Mouse (Mus musculus): ENCODE data around the gene Stk40.
A peak's percentile ranks its signal among the peaks of the same experiment; 100 is the strongest.

Gene Stk40

DNA sequence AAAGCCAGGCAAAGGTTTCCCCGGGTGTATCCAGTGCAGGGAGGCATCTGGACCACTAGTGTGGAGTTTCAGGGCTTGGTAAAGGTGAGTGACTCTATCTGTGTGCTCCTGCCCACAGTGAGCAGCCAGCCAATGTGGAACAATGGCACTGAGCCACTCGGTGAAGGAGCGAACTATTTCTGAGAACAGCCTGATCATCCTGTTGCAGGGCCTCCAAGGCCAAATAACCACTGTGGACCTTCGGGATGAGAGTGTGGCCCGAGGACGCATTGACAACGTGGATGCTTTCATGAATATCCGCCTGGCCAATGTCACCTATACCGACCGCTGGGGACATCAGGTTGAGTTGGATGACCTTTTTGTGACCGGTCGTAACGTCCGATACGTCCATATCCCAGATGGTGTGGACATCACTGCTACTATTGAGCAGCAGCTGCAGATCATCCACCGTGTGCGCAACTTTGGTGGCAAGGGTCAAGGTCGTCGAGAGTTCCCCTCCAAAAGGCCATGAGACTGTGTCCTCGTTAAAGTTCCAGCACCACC is 6.0 kb upstream of the Stk40 start:
- no peak for DNase-seq (ENCODE audit: low spot score in 2 of 2)

DNA sequence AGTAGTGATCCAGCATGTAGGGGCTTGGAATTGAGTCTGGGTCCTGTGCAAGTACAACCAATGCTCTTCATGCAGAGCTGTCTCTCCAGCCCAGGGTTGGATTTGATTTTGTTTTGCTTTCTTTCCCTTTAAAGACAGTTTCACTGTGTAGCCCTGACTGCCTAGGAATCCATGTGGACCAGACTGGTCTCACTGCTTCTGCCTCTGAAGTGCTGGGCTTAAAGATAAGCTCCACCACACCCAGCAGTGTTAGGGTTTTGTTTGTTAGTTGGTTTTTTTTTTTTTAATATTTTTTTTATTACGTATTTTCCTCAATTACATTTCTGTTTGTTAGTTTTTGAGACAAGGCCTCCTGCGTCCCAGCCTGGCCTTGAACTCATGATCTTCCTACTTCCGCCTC is 4.4 kb upstream of the Stk40 start:
- no peak for DNase-seq (ENCODE audit: low spot score in 2 of 2)

DNA sequence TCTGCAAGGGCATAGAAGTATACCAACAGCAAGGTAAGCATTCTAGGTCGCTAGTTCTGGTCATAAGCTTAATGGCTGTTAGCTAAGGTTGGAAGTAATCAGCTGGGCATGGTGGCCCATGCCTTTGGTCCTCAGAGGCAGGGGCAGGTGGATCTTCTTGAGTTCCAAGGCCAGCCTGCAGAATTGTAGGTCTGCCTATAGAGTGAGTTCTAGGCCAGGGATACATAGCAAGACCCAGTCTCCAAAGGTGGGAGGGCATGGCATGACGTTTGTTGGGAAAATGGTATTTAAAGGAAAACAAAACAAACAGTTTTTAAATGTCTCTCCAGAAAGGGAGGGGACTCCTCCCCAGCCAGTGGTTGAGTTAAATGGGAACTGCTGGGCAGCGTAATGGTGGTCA is 3.0 kb upstream of the Stk40 start:
- DNase-seq (ENCODE audit: low spot score in 2 of 2), result no peak

DNA sequence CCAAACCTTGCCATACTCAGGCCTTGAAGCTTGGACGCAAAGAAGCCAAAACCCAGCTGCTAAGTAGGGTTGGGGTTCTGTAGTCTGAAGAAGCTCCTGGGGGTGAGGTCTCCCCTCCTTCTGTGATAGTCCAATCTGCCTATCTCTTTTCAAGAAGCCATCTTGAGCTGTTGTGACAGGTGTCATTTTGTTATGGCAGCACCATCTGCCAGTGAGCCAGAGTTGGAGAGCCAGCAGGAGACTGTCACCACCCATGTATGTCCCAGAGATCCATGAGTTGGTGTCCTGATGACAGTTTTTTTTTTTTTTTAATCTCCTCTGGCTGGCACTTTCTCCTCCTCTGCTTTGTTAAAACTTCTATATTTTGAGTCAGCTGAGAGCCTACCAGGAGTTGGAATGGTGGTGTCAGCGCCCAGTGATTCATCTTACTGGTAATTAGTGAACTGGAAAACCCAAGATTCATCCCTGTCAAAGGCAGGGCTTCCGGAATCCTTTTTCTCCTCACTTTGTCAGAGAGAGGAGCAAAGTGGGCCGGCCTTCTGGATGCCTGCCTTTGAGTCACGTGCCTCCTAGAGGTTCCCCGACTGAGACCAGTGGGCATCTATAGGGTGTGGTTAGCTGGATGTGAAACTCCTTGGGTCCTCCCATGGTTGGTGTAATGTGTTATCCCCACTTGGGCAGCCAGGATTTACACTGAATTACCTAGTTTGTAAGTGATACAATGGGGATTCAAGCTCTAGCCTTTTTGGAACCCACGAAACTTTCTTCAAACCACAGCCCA is 1.5 kb upstream of the Stk40 start:
- peak; percentile 49 to 50 for DNase-seq (ENCODE audit: low spot score in 2 of 2)

DNA sequence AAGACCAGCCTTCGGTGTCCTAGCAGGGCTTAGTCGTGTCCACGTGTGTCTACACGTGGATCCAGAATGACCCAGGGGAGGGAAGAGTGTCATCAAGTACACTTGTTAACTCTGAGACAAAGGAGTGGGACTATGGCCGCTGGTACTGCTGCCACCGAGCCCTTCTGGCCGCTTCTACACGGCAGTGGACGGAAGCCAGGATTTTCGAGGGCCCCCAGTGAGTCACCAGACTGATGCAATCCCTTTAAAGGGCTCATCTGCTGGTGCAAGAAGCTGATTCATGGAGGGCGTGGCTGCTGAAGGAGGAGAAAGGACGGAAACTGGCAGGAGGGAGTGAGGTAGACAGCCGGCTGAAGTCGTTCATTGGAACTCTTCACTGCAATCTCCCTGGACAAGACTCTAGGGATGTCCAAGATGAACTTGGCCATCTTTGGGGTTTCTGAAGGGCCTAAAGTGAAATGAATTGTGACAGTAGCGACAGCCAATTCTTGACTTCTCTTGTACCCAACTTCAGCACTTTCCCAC is 638 bp upstream of the Stk40 start:
- peak; percentile 79 to 88 for DNase-seq (ENCODE audit: low spot score in 2 of 2)

DNA sequence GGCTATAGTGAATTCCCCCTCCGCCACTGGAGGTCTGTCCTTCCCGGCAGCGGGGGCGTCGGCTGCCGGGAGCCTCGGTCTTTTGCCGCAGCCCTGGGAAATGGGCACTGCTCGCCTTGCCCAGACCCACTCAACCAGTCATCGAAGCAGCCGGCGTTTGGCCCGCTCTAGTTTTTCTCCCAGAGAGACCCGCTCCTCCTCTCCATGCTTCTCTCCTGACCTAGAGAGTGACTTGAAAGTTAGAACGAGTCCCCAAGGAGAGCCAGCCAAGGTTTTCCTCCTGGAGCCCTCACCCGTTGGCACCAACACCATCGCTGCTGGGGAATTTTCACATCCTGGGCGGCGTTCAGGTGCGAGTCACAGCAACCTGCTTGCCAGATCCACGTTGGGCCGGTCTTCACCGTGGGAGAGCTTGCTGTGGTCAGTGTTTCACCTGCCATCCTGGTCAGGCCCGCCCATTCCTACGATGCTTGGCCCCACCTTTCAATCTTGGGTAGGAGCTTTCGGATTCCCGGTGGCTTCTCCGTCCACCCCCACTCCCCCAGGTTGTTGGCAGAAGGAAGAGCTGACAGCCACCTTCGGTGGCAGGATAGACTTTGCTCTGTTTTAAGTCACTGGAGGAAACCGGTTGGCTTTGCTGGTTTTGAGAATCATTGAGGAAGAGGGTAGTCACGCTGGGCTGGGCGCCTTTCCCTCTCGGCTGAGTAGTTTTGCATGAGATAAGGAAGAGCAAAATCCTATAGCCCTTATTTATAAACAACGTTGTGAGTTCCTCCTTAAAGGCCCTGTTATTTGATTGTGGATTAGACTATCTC is 711 bp downstream of the Stk40 start:
- DNase-seq (ENCODE audit: low spot score in 2 of 2), result peak in 1 of 2 experiments; percentile 47

DNA sequence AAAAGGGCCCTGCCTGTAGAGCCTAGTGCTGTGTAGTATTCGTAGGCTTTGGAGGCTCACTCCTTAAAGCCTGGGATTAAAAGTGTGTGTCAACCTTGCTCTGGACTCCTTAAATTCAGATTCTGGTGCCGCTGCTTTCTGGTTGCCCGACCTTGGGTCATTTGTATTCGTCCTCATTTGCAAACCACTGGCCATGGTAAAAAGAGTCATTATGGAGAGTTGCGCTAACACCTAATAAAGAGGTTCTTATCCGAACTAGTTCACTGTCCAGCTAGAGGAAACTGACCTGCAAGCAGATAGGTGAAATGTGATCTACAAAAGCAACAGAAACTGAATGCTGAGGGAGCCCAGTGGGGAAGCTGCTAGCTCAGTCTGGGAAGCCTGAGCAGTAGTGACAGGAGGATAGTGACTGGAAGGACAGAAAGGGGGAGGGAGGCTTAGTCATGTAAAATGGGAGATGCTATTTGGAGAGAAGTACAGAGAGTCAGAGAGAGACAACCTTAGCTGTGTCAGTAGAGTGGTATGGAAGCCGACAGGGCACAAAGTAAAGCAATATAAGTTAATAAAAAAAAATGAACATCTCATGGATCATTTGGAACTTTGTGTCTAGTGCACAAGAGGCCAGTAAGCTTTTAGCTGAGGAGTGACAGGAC is 1.5 kb downstream of the Stk40 start:
- DNase-seq (ENCODE audit: low spot score in 2 of 2), result no peak

DNA sequence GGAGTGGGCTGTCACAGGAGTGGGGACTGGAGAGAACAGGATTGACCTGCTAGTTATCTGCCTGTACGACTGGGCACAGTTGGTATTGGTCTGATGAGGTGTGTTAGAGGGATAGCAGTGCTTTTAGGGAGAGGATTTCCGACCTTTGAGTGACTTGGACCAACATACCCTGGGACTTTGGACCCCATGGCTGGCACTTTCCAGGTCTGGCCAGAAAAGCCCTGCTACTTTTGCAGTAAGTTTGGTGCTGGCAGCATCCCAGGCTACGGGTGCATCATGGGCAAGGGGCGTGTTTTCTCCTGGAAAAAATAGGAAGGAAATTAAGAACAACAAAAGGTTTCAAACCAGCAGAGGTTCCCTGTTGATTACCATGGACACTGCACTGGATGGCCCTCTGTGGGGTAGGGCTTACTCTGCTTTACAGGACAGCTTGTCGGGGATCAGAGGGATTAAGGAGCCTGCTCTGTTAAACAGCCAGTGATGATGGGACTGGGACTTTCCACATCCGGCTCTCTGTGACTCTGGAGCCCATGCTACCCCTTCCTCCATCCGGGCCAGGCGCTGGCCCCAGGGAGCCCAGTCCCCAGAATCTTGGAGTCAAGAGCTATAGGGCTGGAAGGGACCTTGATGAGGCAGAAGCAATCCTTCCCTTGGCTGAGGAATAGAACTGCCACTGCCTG is 4.4 kb downstream of the Stk40 start:
- DNase-seq (ENCODE audit: low spot score in 2 of 2), result no peak

DNA sequence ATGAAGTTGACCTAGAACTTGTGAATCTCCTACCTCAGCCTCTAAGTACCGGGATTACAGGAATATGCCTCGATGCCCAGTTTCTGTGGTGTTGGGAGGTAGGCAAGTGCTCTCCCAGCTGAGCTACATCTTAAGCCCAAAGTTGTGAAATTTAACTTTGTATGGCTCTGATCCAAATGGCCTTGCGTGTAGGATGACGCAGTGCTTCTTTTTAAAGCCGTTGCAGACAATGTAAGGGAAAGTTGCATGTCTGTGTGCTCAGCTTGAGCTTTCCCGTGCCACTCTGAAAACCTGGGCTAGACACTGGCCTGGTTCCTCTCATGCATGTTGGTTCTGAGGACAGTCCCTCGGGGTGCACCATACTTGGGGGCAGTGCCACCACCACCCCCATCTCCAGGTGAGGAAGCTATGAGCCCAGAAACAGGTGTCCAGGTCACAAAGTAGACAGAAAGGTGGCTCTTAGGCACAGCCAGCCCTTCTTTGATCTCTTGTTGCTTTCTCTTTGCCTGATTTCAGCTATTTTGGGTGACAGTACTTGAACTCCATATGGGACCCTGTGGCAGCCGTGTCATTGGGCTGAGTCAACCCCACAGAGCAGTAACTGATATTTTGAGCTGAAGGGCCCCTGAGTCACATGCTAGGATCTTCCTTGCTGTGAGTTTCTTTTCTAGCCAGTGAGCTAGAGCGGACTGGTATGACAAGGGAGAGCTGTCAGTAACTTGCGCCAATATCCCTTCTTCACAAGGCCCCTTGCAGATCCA is 6.0 kb downstream of the Stk40 start:
- no peak for DNase-seq (ENCODE audit: low spot score in 2 of 2)

DNA sequence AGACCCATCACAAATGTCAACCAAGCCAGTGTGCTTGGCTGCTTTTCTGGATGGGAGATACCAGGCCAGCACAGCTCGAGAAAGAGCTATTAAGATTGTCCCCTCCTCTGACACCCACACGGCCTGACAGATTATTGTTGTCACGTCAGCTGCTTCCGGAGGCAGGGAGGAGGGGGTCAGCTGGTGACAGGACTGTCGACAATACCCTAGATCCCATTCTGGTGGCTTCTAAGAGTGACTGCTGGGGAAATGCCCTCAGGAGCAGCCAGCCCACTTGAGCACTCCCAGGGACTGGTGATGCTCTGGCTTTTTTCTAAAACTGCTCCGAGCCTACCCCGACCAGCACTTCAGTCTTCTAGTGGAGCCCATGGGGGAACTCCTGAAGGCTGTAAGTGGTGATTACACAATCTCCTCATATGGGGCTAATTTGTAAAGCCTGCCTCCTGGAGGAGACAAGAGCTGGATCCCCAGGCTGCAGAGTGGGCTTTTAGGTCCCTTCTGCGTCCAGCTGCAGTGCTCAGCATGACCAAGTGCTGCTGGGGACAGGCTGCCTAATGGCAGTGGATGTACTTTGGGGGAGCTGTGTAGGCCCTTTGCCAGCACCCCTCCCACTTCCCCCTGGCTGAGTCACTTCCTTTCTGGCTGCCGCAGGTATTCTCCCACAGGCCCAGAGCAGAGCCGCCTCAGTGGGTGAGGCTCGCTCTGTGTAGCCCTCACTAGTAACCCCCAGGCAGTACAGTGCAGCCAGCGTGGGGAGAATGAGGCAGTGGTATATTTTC is 6.8 kb downstream of the Stk40 start:
- peak; percentile 59 to 88 for DNase-seq (ENCODE audit: low spot score in 2 of 2)

DNA sequence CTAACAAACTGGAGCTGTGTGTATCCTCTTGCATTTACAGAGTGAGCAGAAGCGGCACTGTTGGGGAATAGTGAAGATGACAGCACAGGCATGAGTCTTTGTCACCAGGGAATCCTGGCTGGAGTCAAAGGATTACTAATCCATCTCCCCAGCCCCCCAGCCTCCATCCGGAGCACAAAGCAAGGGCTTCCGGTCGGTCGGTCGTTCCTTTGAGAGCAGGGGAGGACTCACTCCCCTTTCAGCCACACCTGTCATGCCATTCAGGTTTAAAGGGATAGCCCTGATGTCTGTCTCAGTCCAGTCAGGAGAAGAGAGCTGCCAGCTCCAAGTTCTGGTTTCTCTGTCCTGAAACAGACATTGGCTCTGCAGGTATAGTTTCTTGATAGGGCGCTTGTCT is 7.4 kb downstream of the Stk40 start:
- DNase-seq (ENCODE audit: low spot score in 2 of 2), result no peak

DNA sequence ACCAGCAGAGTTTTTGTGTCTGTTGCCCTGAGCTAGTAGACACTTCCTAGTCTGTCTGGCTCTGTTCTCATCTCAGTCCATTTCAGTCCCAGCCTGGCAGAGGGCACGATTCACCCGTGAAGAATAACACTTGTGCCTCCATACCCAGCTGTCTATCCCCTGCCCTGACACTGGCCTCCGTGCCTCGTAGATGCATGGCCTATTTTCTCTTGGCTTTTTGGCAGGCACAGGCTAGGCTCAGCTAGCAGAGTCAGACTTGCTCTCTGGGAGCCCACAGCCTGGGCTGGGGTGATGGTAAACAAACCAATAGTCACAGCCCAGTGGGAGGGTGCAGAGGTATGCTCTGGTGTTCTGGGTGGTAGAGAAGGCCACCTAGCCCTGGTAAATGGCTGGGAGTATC is 9.5 kb downstream of the Stk40 start:
- DNase-seq (ENCODE audit: low spot score in 2 of 2), result no peak

DNA sequence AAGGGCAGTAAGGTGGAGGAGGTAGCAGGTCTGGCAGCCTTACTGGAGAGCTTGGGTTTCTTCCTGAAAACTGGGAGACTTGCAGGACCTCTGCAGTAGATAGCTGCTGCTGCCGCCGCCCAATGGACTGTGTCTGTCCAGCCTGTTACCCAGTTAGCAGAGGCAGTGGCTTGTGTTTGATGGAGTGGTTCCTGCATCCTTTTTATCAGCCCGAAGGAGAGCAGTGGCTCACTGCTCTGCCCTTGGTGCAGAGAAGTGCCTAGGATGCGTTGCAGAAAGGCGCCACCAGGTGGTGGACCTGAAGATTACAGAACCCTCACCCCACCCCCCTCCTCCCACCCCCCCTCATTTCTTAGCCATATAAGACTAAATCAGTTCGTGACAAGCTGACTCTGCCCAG is 10.2 kb downstream of the Stk40 start:
- peak in 1 of 2 experiments; percentile 27 for DNase-seq (ENCODE audit: low spot score in 2 of 2)

DNA sequence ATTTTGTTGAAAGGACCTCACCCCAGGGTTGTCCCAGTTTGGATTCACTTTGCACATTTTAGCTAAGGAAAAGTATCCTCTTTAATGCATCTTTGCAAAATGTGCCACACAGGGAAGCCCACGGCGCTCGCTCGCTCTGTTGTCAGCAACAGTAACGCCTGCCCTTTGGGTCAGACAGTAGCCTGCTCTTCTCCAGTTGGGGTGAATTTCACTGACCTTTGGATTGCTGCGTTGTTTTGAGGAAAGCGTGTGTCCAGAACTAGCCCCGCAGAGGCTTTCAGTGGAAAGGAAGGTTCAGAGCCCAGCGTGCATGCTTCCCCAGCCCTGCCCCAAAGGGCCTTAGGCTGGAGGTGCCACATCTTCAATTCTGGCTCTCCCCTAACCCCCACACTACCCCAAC is 11.7 kb downstream of the Stk40 start:
- no peak for DNase-seq (ENCODE audit: low spot score in 2 of 2)

DNA sequence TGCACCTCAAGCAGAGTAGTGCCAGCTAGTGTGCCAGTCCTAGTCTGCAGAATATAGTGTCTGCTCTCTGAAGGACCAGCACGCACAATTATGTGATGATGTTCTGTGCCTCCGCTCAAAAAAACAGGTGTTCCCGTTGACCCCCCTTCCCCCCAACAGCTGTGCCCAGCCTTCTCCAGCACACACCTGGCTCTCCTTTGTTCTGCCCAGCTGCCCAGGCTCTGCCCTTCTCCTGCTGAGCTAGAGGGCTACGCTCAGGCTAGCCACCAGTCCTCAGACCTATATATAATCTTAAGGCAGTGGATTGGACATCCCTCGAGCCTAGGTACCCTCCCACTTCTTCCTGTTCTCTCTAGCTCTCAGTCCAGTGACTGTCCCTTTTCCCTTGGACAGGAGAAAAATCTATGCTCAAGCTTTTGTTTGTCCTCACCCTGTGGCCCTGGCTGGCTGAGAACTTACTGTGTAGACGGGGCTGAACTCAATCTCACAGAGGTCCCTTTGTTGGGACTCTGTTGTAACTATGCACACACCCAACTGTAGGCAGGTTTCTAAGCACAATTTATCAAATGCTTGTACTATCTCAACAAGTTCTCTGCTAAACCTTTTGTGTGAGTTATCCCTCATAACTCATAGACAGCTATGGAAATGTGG is 12.2 kb downstream of the Stk40 start:
- DNase-seq (ENCODE audit: low spot score in 2 of 2), result no peak

DNA sequence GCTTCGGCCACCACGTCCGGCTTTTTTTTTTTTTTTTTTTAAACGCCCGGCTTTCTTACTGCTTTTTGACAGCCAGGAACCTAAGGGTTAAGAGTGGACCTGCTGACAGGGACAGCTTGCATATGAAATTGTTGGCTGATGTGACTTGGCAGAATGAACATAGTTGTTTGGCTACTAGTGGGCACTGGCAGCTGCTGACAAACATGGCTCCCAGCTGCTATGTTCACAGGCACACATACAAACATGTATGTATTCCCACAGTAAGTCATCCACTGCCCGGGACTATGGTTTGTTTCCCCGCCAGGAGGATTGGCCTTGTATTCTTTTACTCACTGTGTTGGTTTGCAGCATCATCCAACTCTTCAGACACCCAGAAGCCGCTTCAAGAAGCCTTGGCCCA is 13.4 kb downstream of the Stk40 start:
- no peak for DNase-seq (ENCODE audit: low spot score in 2 of 2)

DNA sequence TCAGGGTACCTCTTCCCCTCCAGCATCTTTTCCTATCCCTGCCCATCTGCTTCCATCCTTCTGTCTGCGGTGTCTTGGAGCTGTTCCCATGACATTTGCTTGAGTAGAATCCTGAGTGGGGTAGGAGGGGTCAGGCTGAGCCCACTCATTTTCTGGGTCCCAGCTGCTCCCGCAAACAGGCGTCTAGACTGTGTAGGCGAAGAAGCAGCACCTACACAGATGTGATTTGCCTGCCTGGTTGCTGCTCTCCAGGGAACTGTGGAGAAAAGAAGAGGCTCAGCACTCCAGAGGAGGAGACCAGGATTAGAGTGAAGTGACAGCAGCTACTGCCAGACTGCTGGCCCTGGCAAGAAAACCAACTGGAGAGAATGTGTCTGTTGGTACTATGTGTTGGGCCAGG is 14.9 kb downstream of the Stk40 start:
- DNase-seq (ENCODE audit: low spot score in 2 of 2), result peak; percentile 81 to 87

DNA sequence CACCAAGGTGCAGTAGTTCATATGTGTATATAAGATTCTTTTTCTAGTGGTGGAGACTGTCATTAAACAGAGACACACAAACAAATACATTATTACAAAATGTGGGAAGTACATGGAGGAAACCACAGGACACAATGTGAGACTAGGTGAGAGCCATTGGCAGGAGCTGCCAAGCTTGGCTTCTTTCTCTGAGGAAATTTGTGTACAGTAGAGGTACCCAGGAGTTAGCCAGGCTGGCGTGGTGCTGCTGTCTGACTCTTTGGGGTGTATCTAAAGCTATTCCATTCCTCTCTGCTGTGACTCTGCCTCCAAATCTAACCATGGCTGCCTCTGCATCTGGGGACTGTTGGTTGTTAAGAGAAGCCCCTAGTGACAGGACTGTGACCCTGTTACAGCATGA is 15.3 kb downstream of the Stk40 start:
- no peak for DNase-seq (ENCODE audit: low spot score in 2 of 2)

DNA sequence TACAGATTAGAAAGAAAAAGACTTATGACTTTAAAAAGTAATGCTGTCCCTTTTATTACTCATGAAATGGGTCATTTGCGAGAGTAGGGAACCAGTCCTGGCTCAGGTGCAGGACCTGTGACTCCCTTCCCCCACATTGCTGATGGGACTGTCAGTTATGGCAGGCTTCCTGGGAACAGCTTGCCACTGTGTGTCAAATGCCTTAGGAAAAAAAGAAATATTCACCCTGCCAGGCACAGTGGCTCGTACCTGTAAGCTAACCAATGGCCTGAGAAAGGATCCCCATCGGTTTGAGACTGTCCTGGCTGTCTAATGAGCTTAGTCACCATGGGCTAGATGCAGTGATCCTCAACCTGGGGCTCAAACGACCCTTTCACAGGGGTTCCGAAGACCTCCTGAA is 16.3 kb downstream of the Stk40 start:
- DNase-seq (ENCODE audit: low spot score in 2 of 2), result no peak

DNA sequence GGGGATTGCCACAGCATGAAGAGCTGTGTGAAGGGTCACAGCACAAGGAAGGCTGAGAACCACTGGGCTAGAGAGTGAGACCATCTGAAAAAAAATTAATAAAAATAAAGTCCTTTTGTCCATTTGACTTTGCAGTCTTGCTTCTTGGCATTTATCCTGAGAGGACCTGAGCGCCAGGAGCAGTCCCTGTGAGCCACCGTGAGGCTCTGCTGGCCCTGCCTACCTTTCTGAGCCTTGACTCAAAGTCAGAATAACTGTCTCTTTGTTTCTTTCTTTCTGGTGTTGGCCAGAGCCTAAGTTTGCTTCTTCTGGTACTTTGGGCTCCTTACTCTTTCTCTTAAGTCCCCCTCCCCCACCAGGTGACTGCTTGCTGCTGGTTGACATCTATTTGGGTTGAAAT is 16.7 kb downstream of the Stk40 start:
- no peak for DNase-seq (ENCODE audit: low spot score in 2 of 2)

All from left cerebral cortex, adult 9 months (tissue).